21 mouse cellular contexts compared by ENCODE assay signal in the genomic region with DNA sequence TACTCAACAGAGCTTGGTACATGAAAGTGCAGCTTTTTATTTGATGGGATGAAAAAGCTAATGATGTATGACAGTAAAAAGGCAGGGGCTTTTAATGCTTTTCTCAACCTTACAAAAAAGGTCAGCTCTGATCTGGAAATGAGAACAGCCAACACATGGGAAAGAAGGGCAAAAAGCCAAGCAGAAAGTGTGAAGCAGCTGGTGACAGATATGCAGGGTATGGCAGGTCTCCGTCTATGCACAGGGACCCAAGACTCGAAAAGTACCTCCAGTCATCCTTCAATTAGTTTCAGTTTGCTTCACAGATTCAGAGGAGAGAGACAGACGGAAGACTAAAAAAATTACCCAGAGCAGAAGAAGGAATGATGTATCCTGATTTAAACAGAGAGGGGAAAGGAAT.
"Had no signal": no experiment of that assay in that cellular context is flagged by ENCODE, and none has a peak within 500 bp of the region (broad histone marks: within the 10 kb centered on the region; RNA-seq: fewer than 3 reads in every experiment).

No protein-coding gene starts in this region.

- ATAC-seq: liver, embryonic 12.5 days; midbrain, embryonic 13.5 days had no signal

- H3K9me3 ChIP-seq: limb, embryonic 10.5 days; limb, embryonic 13.5 days; liver, embryonic 12.5 days; liver, embryonic 15.5 days; lung, embryonic 15.5 days; megakaryocyte, embryonic 14.5 days; midbrain, embryonic 10.5 days; midbrain, embryonic 13.5 days; stomach, embryonic 15.5 days had no signal

- H3K27ac ChIP-seq: kidney, postnatal 0 days; left cerebral cortex, adult 2 months; limb, embryonic 10.5 days; limb, embryonic 13.5 days; liver, embryonic 12.5 days; liver, embryonic 15.5 days; lung, embryonic 15.5 days; midbrain, embryonic 10.5 days; midbrain, embryonic 13.5 days; stomach, embryonic 15.5 days had no signal

- H3K36me3 ChIP-seq: limb, embryonic 10.5 days; limb, embryonic 13.5 days; liver, embryonic 12.5 days; liver, embryonic 15.5 days; lung, embryonic 15.5 days; midbrain, embryonic 10.5 days; midbrain, embryonic 13.5 days; stomach, embryonic 15.5 days had no signal

- H3K4me2 ChIP-seq: limb, embryonic 13.5 days; liver, embryonic 12.5 days; liver, embryonic 15.5 days; lung, embryonic 15.5 days; midbrain, embryonic 13.5 days; stomach, embryonic 15.5 days had no signal

- H3K4me1 ChIP-seq: limb, embryonic 10.5 days; limb, embryonic 13.5 days; liver, embryonic 12.5 days; liver, embryonic 15.5 days; lung, embryonic 15.5 days; megakaryocyte, embryonic 14.5 days; midbrain, embryonic 10.5 days; midbrain, embryonic 13.5 days; stomach, embryonic 15.5 days had no signal

- H3K27me3 ChIP-seq: limb, embryonic 13.5 days; liver, embryonic 12.5 days; liver, embryonic 15.5 days; lung, embryonic 15.5 days; megakaryocyte, embryonic 14.5 days; midbrain, embryonic 13.5 days; stomach, embryonic 15.5 days had no signal

- H3K4me3 ChIP-seq: left cerebral cortex, adult 2 months; limb, embryonic 10.5 days; limb, embryonic 13.5 days; liver, embryonic 12.5 days; liver, embryonic 15.5 days; lung, embryonic 15.5 days; megakaryocyte, embryonic 14.5 days; midbrain, embryonic 10.5 days; midbrain, embryonic 13.5 days; stomach, embryonic 15.5 days had no signal

- H3K9ac ChIP-seq: limb, embryonic 13.5 days; liver, embryonic 12.5 days; liver, embryonic 15.5 days; lung, embryonic 15.5 days; midbrain, embryonic 13.5 days; stomach, embryonic 15.5 days had no signal

- DNase-seq: kidney, adult 2 months; kidney, postnatal 36 days; layer of hippocampus, postnatal 36 days; liver; lung, adult 18-20 months; lung, postnatal 10 days; lung, postnatal 36 days; right cerebral cortex, postnatal 25 days; spleen, adult 18-20 months; thymus, postnatal 25 days had no signal
